Mouse (Mus musculus) erythroblast, embryonic 14.5 days (primary cell): ENCODE measurements at regions not wholly inside any gene's neighbourhood (a gene's known extent, or its start where the extent isn't known, plus 50 kb on each side); places are given as distances from the start of the nearest gene placed in this dataset.

Experiments used
- GATA1 ChIP-seq: IDR thresholded peaks from 2 replicates; pipeline ENCODE4 v1.6.1; 2012; ENCODE audit warnings: low read length, inconsistent platforms, mixed read lengths
- TAL1 ChIP-seq: IDR thresholded peaks from 3 replicates; pipeline ENCODE4 v1.6.1; 2012; ENCODE audit warnings: low read length, inconsistent platforms, mixed read lengths

- TF ChIP-seq GATA1 (no peak), TAL1 (no peak)
Observed at GRCm38 (mm10) chr2:128473997-128474396, 117.0 kb upstream of the Spdye4c start.
